Mouse (Mus musculus) heart, postnatal 0 days (tissue): ENCODE data around the gene Sertad3.

Experiments
- CTCF ChIP-seq: IDR thresholded peaks from 2 replicates; pipeline ENCODE4 v1.5.1; 2016; ENCODE audit warnings: antibody characterized with exemption, control low read depth, low read depth
- EP300 ChIP-seq: IDR thresholded peaks from 2 replicates; pipeline ENCODE4 v1.6.1; 2016; ENCODE audit warnings: antibody characterized with exemption, low read depth

DNA sequence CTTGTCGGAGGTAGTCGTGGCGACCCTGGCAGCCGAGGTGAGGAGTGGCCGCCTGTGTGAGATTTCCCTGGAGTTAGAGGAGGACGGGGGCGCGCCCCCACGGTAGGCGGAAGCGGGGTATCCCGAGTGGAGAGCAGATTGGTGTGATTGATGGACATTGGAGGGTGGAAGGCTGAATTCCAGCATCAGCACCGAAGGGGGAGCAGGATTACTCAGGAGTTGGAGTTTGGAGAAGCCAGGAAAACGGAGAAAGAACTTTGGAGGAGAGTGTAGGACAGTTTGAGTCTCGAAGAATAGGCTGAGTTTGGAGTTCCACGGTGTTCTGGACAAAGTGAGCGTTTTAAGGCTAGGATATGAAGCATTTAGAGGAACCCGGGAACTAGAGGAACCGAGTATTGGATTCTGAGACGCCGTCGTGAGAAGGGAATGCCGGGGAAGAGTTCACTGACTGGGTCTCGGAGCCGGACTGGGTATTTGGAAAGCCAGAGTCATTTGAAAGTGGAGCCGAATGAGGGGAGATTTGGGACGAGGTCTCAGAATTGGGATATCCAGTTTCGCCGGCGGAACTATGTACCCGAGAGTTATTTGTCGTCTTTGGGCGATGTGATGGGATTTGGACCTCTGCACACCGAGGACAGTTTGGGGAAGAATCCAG is 394 bp downstream of the Sertad3 start:
- TF ChIP-seq CTCF, result no peak
- TF ChIP-seq EP300, result no peak
